Mouse (Mus musculus) kidney, postnatal 4 days (tissue): ENCODE results near the gene Tigd3.
"Not testable (repeated sequence)": the region's sequence is repeated elsewhere in the genome, so short reads cannot be mapped to it uniquely, and the experiment has no call there.

Experiments used
- DNase-seq, 2 experiments: peaks; one replicate each; pipeline ENCODE4 v3.0.0; 2021; ENCODE audit warnings: mixed read lengths in 2 of 2

Tigd3 gene

GRCm38 (mm10) chr19:5921715-5922114 is 27.8 kb upstream of the Tigd3 start:
- peak; percentile 49 to 64 for DNase-seq

GRCm38 (mm10) chr19:5913007-5913719 is 19.2 kb upstream of the Tigd3 start, which contains the start of gene Dpf2:
Gene Dpf2, minus strand, starts transcription at chr19:5913010.
- DNase-seq: no peak

- DNase-seq: peak; percentile 99 to 100
These were observed 18.4 kb upstream of the Tigd3 start for GRCm38 (mm10) chr19:5912103-5913006.

GRCm38 (mm10) chr19:5911430-5912102 is 17.6 kb upstream of the Tigd3 start:
- no peak for DNase-seq

GRCm38 (mm10) chr19:5910221-5910620 is 16.3 kb upstream of the Tigd3 start:
- DNase-seq: no peak

GRCm38 (mm10) chr19:5907275-5907674 is 13.3 kb upstream of the Tigd3 start:
- no peak for DNase-seq

GRCm38 (mm10) chr19:5893282-5894001 is 507 bp downstream of the Tigd3 start:
- no peak for DNase-seq

GRCm38 (mm10) chr19:5892735-5893134 is 1.2 kb downstream of the Tigd3 start:
- DNase-seq: no peak

- no peak for DNase-seq
These were observed 1.7 kb downstream of the Tigd3 start for GRCm38 (mm10) chr19:5892262-5892661.

GRCm38 (mm10) chr19:5891521-5892258 is 2.3 kb downstream of the Tigd3 start:
- DNase-seq: no peak

- no peak for DNase-seq
These were observed 4.7 kb downstream of the Tigd3 start for GRCm38 (mm10) chr19:5889211-5889610.

- no peak for DNase-seq
These were observed 6.6 kb downstream of the Tigd3 start for GRCm38 (mm10) chr19:5887234-5887815.

- no peak for DNase-seq
These were observed 8.1 kb downstream of the Tigd3 start for GRCm38 (mm10) chr19:5885838-5886237.

- DNase-seq: no peak
These were observed 10.0 kb downstream of the Tigd3 start for GRCm38 (mm10) chr19:5883935-5884334.

- not testable (repeated sequence) for DNase-seq
These were observed 11.9 kb downstream of the Tigd3 start for GRCm38 (mm10) chr19:5882079-5882478.

- DNase-seq: peak in 1 of 2 experiments; percentile 41
These were observed 12.8 kb downstream of the Tigd3 start for GRCm38 (mm10) chr19:5881155-5881554.

GRCm38 (mm10) chr19:5879735-5880134 is 14.2 kb downstream of the Tigd3 start:
- DNase-seq: no peak

- no peak for DNase-seq
These were observed 15.0 kb downstream of the Tigd3 start for GRCm38 (mm10) chr19:5878916-5879315.

- peak; percentile 70 to 79 for DNase-seq
These were observed 15.6 kb downstream of the Tigd3 start for GRCm38 (mm10) chr19:5878362-5878722.

- DNase-seq: peak; percentile 85 to 91
These were observed 16.2 kb downstream of the Tigd3 start, which contains the start of gene Slc25a45 for GRCm38 (mm10) chr19:5877618-5878361. Gene Slc25a45, plus strand, starts transcription at chr19:5877808.
